Mouse (Mus musculus): ENCODE measurements around the gene Syngr1.

Gene Syngr1

GRCm38 (mm10) chr15:80090155-80090554, 979 bp upstream of the Syngr1 start:
- no peak for DNase-seq (ENCODE audit: low read depth, low spot score)

- no peak for DNase-seq (ENCODE audit: low read depth, low spot score)
Observed at GRCm38 (mm10) chr15:80090741-80091120, 403 bp upstream of the Syngr1 start.

- no peak for DNase-seq (ENCODE audit: low read depth, low spot score)
Observed at GRCm38 (mm10) chr15:80092041-80092441, 907 bp downstream of the Syngr1 start.

- no peak for DNase-seq (ENCODE audit: low read depth, low spot score)
Observed at GRCm38 (mm10) chr15:80092599-80092998, 1.5 kb downstream of the Syngr1 start.

GRCm38 (mm10) chr15:80094201-80094600, 3.1 kb downstream of the Syngr1 start:
- DNase-seq (ENCODE audit: low read depth, low spot score): no peak

GRCm38 (mm10) chr15:80095596-80095995, 4.5 kb downstream of the Syngr1 start:
- no peak for DNase-seq (ENCODE audit: low read depth, low spot score)

GRCm38 (mm10) chr15:80096406-80096805, 5.3 kb downstream of the Syngr1 start:
- no peak for DNase-seq (ENCODE audit: low read depth, low spot score)

GRCm38 (mm10) chr15:80096946-80097881, 6.1 kb downstream of the Syngr1 start:
- DNase-seq (ENCODE audit: low read depth, low spot score): no peak

GRCm38 (mm10) chr15:80097999-80098461, 6.9 kb downstream of the Syngr1 start:
- no peak for DNase-seq (ENCODE audit: low read depth, low spot score)

GRCm38 (mm10) chr15:80098809-80099208, 7.7 kb downstream of the Syngr1 start:
- DNase-seq (ENCODE audit: low read depth, low spot score): no peak

GRCm38 (mm10) chr15:80099477-80099876, 8.3 kb downstream of the Syngr1 start:
- no peak for DNase-seq (ENCODE audit: low read depth, low spot score)

GRCm38 (mm10) chr15:80100196-80100595, 9.1 kb downstream of the Syngr1 start:
- DNase-seq (ENCODE audit: low read depth, low spot score): no peak

- DNase-seq (ENCODE audit: low read depth, low spot score): no peak
Observed at GRCm38 (mm10) chr15:80100871-80101270, 9.7 kb downstream of the Syngr1 start.

- DNase-seq (ENCODE audit: low read depth, low spot score): no peak
Observed at GRCm38 (mm10) chr15:80101503-80101902, 10.4 kb downstream of the Syngr1 start.

GRCm38 (mm10) chr15:80102495-80102894, 11.4 kb downstream of the Syngr1 start:
- no peak for DNase-seq (ENCODE audit: low read depth, low spot score)

- DNase-seq (ENCODE audit: low read depth, low spot score): no peak
Observed at GRCm38 (mm10) chr15:80105490-80106410, 14.6 kb downstream of the Syngr1 start.

GRCm38 (mm10) chr15:80107143-80107542, 16.0 kb downstream of the Syngr1 start:
- DNase-seq (ENCODE audit: low read depth, low spot score): no peak

GRCm38 (mm10) chr15:80107575-80107974, 16.4 kb downstream of the Syngr1 start:
- DNase-seq (ENCODE audit: low read depth, low spot score): no peak

- no peak for DNase-seq (ENCODE audit: low read depth, low spot score)
Observed at GRCm38 (mm10) chr15:80111436-80111835, 20.3 kb downstream of the Syngr1 start.

- DNase-seq (ENCODE audit: low read depth, low spot score): no peak
Observed at GRCm38 (mm10) chr15:80112499-80112898, 21.4 kb downstream of the Syngr1 start.

- no peak for DNase-seq (ENCODE audit: low read depth, low spot score)
Observed at GRCm38 (mm10) chr15:80114414-80114813, 23.3 kb downstream of the Syngr1 start.

- DNase-seq (ENCODE audit: low read depth, low spot score): no peak
Observed at GRCm38 (mm10) chr15:80115256-80115655, 24.1 kb downstream of the Syngr1 start.

Measured in forelimb bud, embryonic 11.5 days (tissue).